8 mouse cellular contexts compared by ENCODE assay signal in the genomic region with DNA sequence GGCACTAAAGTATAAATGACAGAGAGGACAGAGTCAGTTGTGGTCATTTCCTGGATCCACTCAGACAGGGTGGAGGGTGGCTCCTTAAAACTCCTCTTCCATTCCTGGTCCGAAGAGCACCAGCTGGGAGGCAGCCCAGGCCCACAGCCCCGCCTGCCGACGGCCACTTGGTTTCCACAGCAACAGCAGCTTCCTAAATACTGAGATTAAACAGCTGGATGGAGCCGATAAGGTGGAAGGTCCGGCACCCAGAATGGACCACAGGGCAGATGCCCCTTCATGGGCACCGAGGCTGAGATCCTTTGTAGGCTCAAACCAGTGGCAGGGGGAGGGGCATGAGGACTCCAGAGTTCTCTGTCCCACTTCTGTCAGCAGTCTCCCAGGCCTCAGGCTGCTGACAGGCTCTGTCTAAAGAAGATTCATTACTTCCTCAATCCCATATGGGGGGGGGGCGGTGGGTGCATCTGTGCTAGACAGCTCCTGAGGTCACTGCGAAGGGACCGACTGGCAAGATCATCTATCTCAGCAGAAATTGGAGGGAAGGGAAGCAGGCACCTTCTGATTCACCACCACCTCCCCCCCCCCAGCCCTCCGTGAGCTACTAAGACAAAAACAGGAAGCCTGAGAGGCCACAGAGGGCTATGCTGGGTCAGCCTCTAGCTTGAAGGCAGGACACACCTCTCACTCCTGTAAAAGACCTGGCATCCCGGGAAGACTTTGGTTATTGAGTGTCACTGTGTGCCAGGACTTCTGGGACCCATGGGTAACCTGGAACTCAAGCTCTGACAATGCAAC. TPM values are rescaled to one million over a fixed set of nuclear protein-coding genes. Genes with fewer than 3 reads are reported as not detected.
DNase-seq lines count a peak whose midpoint lies in the region; ATAC-seq and TF ChIP-seq lines count a peak whose summit lies in the region.

No protein-coding gene starts in this region.

- H3K4me2 ChIP-seq in heart, embryonic 16.5 days (ENCODE audit: low read depth, low read length): peak overlapping the region; percentile 40
- peak overlapping the region; percentile 41 for H3K4me2 ChIP-seq in kidney, embryonic 16.5 days (replicated peaks; ENCODE audit: low read depth, low read length)

- H3K36me3 ChIP-seq in heart, embryonic 16.5 days (ENCODE audit: control insufficient read depth, insufficient read depth): no peaks in the 10 kb centered on the region
- H3K36me3 ChIP-seq in kidney, embryonic 16.5 days (ENCODE audit: insufficient read depth, low read length): no peaks in the 10 kb centered on the region

- peaks cover 1% of the 10 kb centered on the region; the same call in 1 of the 2 replicates for H3K4me1 ChIP-seq in bone marrow, adult 2 months (ENCODE audit: control insufficient read depth, insufficient read depth, low read length)
- H3K4me1 ChIP-seq in heart, embryonic 16.5 days (ENCODE audit: control insufficient read depth, insufficient read depth, low read length): peaks cover 9% of the 10 kb centered on the region
- H3K4me1 ChIP-seq in kidney, embryonic 16.5 days (ENCODE audit: insufficient read depth, low read length): peaks cover 30% of the 10 kb centered on the region

- 0 out of 2 replicates have a peak, but pooled peaks have one; percentile 23 for ATAC-seq in heart, embryonic 16.5 days (replicated peaks; ENCODE audit: extremely low read depth, insufficient read depth, low FRiP score)
- peak; percentile 82 for ATAC-seq in kidney, embryonic 16.5 days (ENCODE audit: low FRiP score, low TSS enrichment)

- H3K27ac ChIP-seq in bone marrow, adult 2 months (ENCODE audit: control insufficient read depth, insufficient read depth, low read depth, low read length, poor library complexity): peak overlapping the region; percentile 69
- H3K27ac ChIP-seq in heart, embryonic 16.5 days (ENCODE audit: low read length): 0 out of 2 replicates have a peak overlapping the region, but pooled peaks have one; percentile 19
- peak overlapping the region; percentile 80 for H3K27ac ChIP-seq in kidney, embryonic 16.5 days (ENCODE audit: low read length)

- no peak for TF ChIP-seq POLR2A in bone marrow, adult 2 months (IDR thresholded peaks at IDR 0.05; ENCODE audit: borderline replicate concordance, control insufficient read depth, low read depth, low read length)

- H3K9me3 ChIP-seq in heart, embryonic 16.5 days (replicated peaks; ENCODE audit: control insufficient read depth, low read length): no peaks in the 10 kb centered on the region
- H3K9me3 ChIP-seq in kidney, embryonic 16.5 days (ENCODE audit: low read length): no peaks in the 10 kb centered on the region

- 0 out of 2 replicates have a peak, but pooled peaks cover under 1% of the 10 kb centered on the region for H3K27me3 ChIP-seq in heart, embryonic 16.5 days (ENCODE audit: control insufficient read depth, insufficient read depth, low read length)
- no peaks in the 10 kb centered on the region for H3K27me3 ChIP-seq in kidney, embryonic 16.5 days (ENCODE audit: insufficient read depth, low read length)

- peak; percentile 30 to 47 for DNase-seq in frontal cortex, postnatal 10 days (ENCODE audit: low spot score in 2 of 2)
- DNase-seq in frontal cortex, postnatal 25 days (ENCODE audit: low spot score in 2 of 2): no peak
- DNase-seq in lung, postnatal 14 days: peak; percentile 61
- peak; percentile 16 for DNase-seq in retina, postnatal 7 days (ENCODE audit: low read depth, low spot score)
- no peak for DNase-seq in testis, postnatal 10 days (ENCODE audit: low spot score)

- TF ChIP-seq CTCF in bone marrow, adult 2 months (IDR thresholded peaks at IDR 0.05; ENCODE audit: control insufficient read depth, insufficient read depth, low read length): peak; percentile 0; the same call in 1 of the 2 replicates

- H3K4me3 ChIP-seq in bone marrow, adult 2 months (replicated peaks; ENCODE audit: control insufficient read depth, low read depth, low read length): no peak overlapping the region
- H3K4me3 ChIP-seq in heart, embryonic 16.5 days (ENCODE audit: low read length): no peak overlapping the region
- H3K4me3 ChIP-seq in kidney, embryonic 16.5 days (ENCODE audit: low read length): no peak overlapping the region

- peak overlapping the region; percentile 17; the same call in 1 of the 2 replicates for H3K9ac ChIP-seq in heart, embryonic 16.5 days (ENCODE audit: low read length)
- peak overlapping the region; percentile 10; the same call in 1 of the 2 replicates for H3K9ac ChIP-seq in kidney, embryonic 16.5 days (replicated peaks; ENCODE audit: low read length)

- WGBS in bone marrow, adult 2 months: 2% methylated on average over 12 of the region's 12 CpGs
- WGBS in heart, embryonic 16.5 days: 15% methylated on average over 12 of the region's 12 CpGs
- WGBS in kidney, embryonic 16.5 days: 4% methylated on average over 12 of the region's 12 CpGs

RNA-seq across cellular contexts. Expression of gene Abcc3, which starts 6.6 kb away (rescaled TPM):
- 6.4 and 7.4 TPM in 2 replicates for polyA plus RNA-seq in bone marrow, adult 2 months (2011; ENCODE audit: insufficient read depth, insufficient read length, low replicate concordance, missing spikeins)
- 1.1 and 1.3 TPM in 2 replicates for polyA plus RNA-seq in heart, embryonic 16.5 days (2015; fragmentation: Nextera tagmentation; extraction: Ambion mirVana)
- polyA plus RNA-seq in kidney, embryonic 16.5 days (2015; fragmentation: Nextera tagmentation; extraction: Ambion mirVana): 5.0 and 7.0 TPM in 2 replicates

RNA-seq across cellular contexts. Expression of gene Ankrd40, which starts 58.4 kb away (rescaled TPM):
- polyA plus RNA-seq in bone marrow, adult 2 months (2011; ENCODE audit: insufficient read depth, insufficient read length, low replicate concordance, missing spikeins): 12.9 and 18.6 TPM in 2 replicates
- 17.5 and 22.6 TPM in 2 replicates for polyA plus RNA-seq in heart, embryonic 16.5 days (2015; fragmentation: Nextera tagmentation; extraction: Ambion mirVana)
- 11.2 and 11.5 TPM in 2 replicates for polyA plus RNA-seq in kidney, embryonic 16.5 days (2015; fragmentation: Nextera tagmentation; extraction: Ambion mirVana)

Comparison
In these comparisons a context has a peak if more than half of its experiments do, and no peak if none do; other contexts are left out.
1. DNase-seq: peak in frontal cortex, postnatal 10 days (2 of 2), lung, postnatal 14 days (single experiment) and retina, postnatal 7 days (single experiment); none in frontal cortex, postnatal 25 days (0 of 2) and testis, postnatal 10 days (single experiment).
2. H3K27ac ChIP-seq: peak in every context shown above with its lines; median percentile 80 in kidney, embryonic 16.5 days; 69 in bone marrow, adult 2 months; 19 in heart, embryonic 16.5 days.